Mouse (Mus musculus): ENCODE data around the gene Flt3. TPM values are rescaled to one million over a fixed set of nuclear protein-coding genes. Genes with fewer than 3 reads are reported as not detected.

The Flt3 gene
- total and polyA plus RNA-seq, 3 experiments = 0.09 to 0.16 (median 0.13) TPM

- Histone ChIP-seq H3K4me1 (ENCODE audit: control insufficient read depth, insufficient read depth, low read length) (no peaks in the 10 kb centered on the region), H3K4me3 (no peak overlapping the region), H3K79me2 (replicated peaks; ENCODE audit: control insufficient read depth, insufficient read depth, low read length) (no peaks in the 10 kb centered on the region), H3K36me3 (ENCODE audit: control insufficient read depth, insufficient read depth, low read length) (no peaks in the 10 kb centered on the region), H3K27me3 (ENCODE audit: control insufficient read depth, insufficient read depth, low read length) (no peaks in the 10 kb centered on the region), H3K27ac (no peak overlapping the region), H3K9ac (ENCODE audit: low read depth, low read length) (no peak overlapping the region)
- WGBS = 82% methylated on average over 6 of the region's 6 CpGs
- no peak for TF ChIP-seq CTCF (IDR thresholded peaks at IDR 0.05)
- no peak for DNase-seq
- intact Hi-C loops (cut with DNase I) = no loop called here
These were observed 32.1 kb downstream of the Flt3 start for GRCm38 (mm10) chr5:147368221-147368620.

GRCm38 (mm10) chr5:147365995-147366765 lies 34.1 kb downstream of the Flt3 start:
- Histone ChIP-seq H3K27ac (no peak overlapping the region), H3K4me1 (ENCODE audit: control insufficient read depth, insufficient read depth, low read length) (no peaks in the 10 kb centered on the region), H3K79me2 (replicated peaks; ENCODE audit: control insufficient read depth, insufficient read depth, low read length) (no peaks in the 10 kb centered on the region), H3K27me3 (ENCODE audit: control insufficient read depth, insufficient read depth, low read length) (no peaks in the 10 kb centered on the region), H3K9ac (ENCODE audit: low read depth, low read length) (no peak overlapping the region), H3K36me3 (ENCODE audit: control insufficient read depth, insufficient read depth, low read length) (no peaks in the 10 kb centered on the region), H3K4me3 (no peak overlapping the region)
- intact Hi-C loops (cut with DNase I) = no loop called here
- TF ChIP-seq CTCF (IDR thresholded peaks at IDR 0.05) (no peak), POLR2A (IDR thresholded peaks at IDR 0.05; ENCODE audit: insufficient read depth, low read depth, low read length) (no peak), EP300 (IDR thresholded peaks at IDR 0.05; ENCODE audit: insufficient read depth, low read depth, low read length) (no peak)
- WGBS = 56% methylated on average over 16 of the region's 16 CpGs
- DNase-seq = peak in 1 of 2 experiments; percentile 8

GRCm38 (mm10) chr5:147363054-147363453 lies 37.2 kb downstream of the Flt3 start:
- intact Hi-C loops (cut with DNase I) = no loop called here
- no peaks in the 10 kb centered on the region for H3K4me1 ChIP-seq (ENCODE audit: control insufficient read depth, insufficient read depth, low read length)
- H3K79me2 ChIP-seq (replicated peaks; ENCODE audit: control insufficient read depth, insufficient read depth, low read length) = no peaks in the 10 kb centered on the region
- H3K9ac ChIP-seq (ENCODE audit: low read depth, low read length) = no peak overlapping the region
- TF ChIP-seq CTCF (IDR thresholded peaks at IDR 0.05) (no peak), POLR2A (IDR thresholded peaks at IDR 0.05; ENCODE audit: insufficient read depth, low read depth, low read length) (no peak), EP300 (IDR thresholded peaks at IDR 0.05; ENCODE audit: insufficient read depth, low read depth, low read length) (no peak)
- no peaks in the 10 kb centered on the region for H3K27me3 ChIP-seq (ENCODE audit: control insufficient read depth, insufficient read depth, low read length)
- DNase-seq = peak in 1 of 2 experiments; percentile 49
- no peak overlapping the region for H3K27ac ChIP-seq
- H3K4me3 ChIP-seq = no peak overlapping the region
- WGBS = 65% methylated on average over 12 of the region's 12 CpGs
- H3K36me3 ChIP-seq (ENCODE audit: control insufficient read depth, insufficient read depth, low read length) = no peaks in the 10 kb centered on the region

GRCm38 (mm10) chr5:147358481-147358880 lies 41.8 kb downstream of the Flt3 start:
- H3K79me2 ChIP-seq (replicated peaks; ENCODE audit: control insufficient read depth, insufficient read depth, low read length) = no peaks in the 10 kb centered on the region
- no peak overlapping the region for H3K9ac ChIP-seq (ENCODE audit: low read depth, low read length)
- TF ChIP-seq CTCF (IDR thresholded peaks at IDR 0.05) (no peak), POLR2A (IDR thresholded peaks at IDR 0.05; ENCODE audit: insufficient read depth, low read depth, low read length) (no peak), EP300 (IDR thresholded peaks at IDR 0.05; ENCODE audit: insufficient read depth, low read depth, low read length) (no peak)
- no peak overlapping the region for H3K27ac ChIP-seq
- intact Hi-C loops (cut with DNase I) = no loop called here
- H3K4me1 ChIP-seq (ENCODE audit: control insufficient read depth, insufficient read depth, low read length) = no peaks in the 10 kb centered on the region
- H3K27me3 ChIP-seq (ENCODE audit: control insufficient read depth, insufficient read depth, low read length) = no peaks in the 10 kb centered on the region
- 86% methylated on average over 11 of the region's 11 CpGs for WGBS
- no peaks in the 10 kb centered on the region for H3K36me3 ChIP-seq (ENCODE audit: control insufficient read depth, insufficient read depth, low read length)
- H3K4me3 ChIP-seq = no peak overlapping the region
- DNase-seq = no peak

- no peak overlapping the region for H3K27ac ChIP-seq
- no peaks in the 10 kb centered on the region for H3K36me3 ChIP-seq (ENCODE audit: control insufficient read depth, insufficient read depth, low read length)
- H3K9ac ChIP-seq (ENCODE audit: low read depth, low read length) = no peak overlapping the region
- no peaks in the 10 kb centered on the region for H3K79me2 ChIP-seq (replicated peaks; ENCODE audit: control insufficient read depth, insufficient read depth, low read length)
- no peaks in the 10 kb centered on the region for H3K4me1 ChIP-seq (ENCODE audit: control insufficient read depth, insufficient read depth, low read length)
- H3K27me3 ChIP-seq (ENCODE audit: control insufficient read depth, insufficient read depth, low read length) = no peaks in the 10 kb centered on the region
- TF ChIP-seq POLR2A (IDR thresholded peaks at IDR 0.05; ENCODE audit: insufficient read depth, low read depth, low read length) = no peak
- TF ChIP-seq CTCF (IDR thresholded peaks at IDR 0.05) = peak; percentile 63
- no peak for TF ChIP-seq EP300 (IDR thresholded peaks at IDR 0.05; ENCODE audit: insufficient read depth, low read depth, low read length)
- intact Hi-C loops (cut with DNase I) = no loop called here
- DNase-seq = no peak
- 47% methylated on average over 3 of the region's 3 CpGs for WGBS
- no peak overlapping the region for H3K4me3 ChIP-seq
These were observed 42.8 kb downstream of the Flt3 start for GRCm38 (mm10) chr5:147357536-147357935.

GRCm38 (mm10) chr5:147356260-147357055 lies 43.8 kb downstream of the Flt3 start:
- Histone ChIP-seq H3K9ac (ENCODE audit: low read depth, low read length) (no peak overlapping the region), H3K79me2 (replicated peaks; ENCODE audit: control insufficient read depth, insufficient read depth, low read length) (no peaks in the 10 kb centered on the region), H3K27ac (no peak overlapping the region), H3K4me3 (no peak overlapping the region), H3K36me3 (ENCODE audit: control insufficient read depth, insufficient read depth, low read length) (no peaks in the 10 kb centered on the region), H3K4me1 (ENCODE audit: control insufficient read depth, insufficient read depth, low read length) (no peaks in the 10 kb centered on the region), H3K27me3 (ENCODE audit: control insufficient read depth, insufficient read depth, low read length) (no peaks in the 10 kb centered on the region)
- no peak for DNase-seq
- intact Hi-C loops (cut with DNase I) = no loop called here
- TF ChIP-seq CTCF (IDR thresholded peaks at IDR 0.05) (no peak), EP300 (IDR thresholded peaks at IDR 0.05; ENCODE audit: insufficient read depth, low read depth, low read length) (no peak), POLR2A (IDR thresholded peaks at IDR 0.05; ENCODE audit: insufficient read depth, low read depth, low read length) (no peak)
- whole genome bisulfite sequencing = 82% methylated on average over 13 of the region's 13 CpGs

All from heart, adult 2 months (tissue).